Mouse (Mus musculus) telencephalon, adult 2 months (tissue): ENCODE results near the gene Enkd1.

Source experiments
- DNase-seq: peaks from one replicate; pipeline ENCODE4 v3.0.0-alpha.2; 2011; ENCODE audit warnings: low read depth, low spot score

The Enkd1 gene

DNA sequence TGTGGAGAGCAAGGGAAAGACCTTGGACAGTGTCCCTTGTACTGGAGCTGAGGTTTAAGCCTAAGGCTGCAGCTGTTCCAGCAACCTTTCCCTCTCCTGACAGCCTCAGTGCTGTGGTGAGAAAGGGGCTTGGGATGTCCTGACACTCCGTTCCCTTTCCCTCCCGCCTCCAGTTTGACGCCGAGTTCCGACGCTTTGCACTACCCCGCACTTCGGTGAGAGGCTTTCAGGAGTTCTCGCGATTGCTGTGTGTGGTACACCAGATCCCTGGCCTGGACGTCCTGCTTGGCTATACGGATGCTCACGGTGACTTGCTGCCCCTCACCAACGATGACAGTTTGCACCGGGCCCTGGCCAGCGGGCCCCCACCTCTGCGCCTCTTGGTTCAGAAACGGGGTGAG is 6.0 kb downstream of the Enkd1 start:
- DNase-seq, result no peak

DNA sequence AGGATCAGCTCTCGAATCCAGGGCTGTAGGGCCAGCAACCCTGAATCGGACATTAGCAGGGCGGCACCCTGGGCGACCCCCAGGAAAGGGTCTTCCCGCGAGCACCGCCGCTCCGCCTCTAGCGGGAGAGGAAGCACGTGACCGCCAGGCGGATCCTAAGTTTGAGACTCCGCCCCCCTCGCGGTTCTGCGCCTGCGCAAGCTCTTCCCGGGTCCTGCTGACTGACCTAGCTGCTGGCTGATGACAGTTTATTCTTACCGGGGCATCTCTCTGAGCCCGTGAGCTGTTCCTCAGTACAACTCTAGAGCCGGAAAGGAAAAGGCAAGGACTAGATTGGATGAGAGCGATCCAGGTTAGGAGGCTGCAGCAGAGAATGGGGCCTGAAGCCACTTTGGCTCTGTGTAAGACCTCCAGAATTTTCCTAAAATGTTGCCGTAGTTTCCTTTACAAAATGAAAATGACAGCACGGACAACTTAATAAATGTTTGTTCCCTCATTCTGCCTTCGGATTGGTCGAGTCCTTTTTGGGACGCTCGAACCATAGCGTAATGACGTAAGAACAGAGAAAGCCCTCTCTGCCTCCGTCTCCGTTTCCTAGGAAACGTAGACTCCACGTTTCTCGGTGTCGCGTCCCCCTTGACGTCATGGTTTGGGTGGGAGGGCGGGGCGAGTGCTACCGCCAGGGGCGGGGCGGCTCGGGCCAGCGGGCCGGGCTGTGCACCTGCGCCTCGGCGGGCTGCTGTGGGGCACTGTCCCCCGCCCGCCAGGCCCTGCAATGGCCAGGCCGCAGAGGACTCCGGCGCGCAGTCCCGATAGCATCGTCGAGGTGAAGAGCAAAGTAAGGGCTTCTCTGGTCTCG is 6.8 kb downstream of the Enkd1 start, which contains the start of the genes Acd and Pard6a:
Acd (minus strand) TSS at position 137 of the 859 bp plus-strand sequence.
Pard6a (plus strand) TSS at position 183 of the 859 bp plus-strand sequence.
- DNase-seq, result peak; percentile 94

DNA sequence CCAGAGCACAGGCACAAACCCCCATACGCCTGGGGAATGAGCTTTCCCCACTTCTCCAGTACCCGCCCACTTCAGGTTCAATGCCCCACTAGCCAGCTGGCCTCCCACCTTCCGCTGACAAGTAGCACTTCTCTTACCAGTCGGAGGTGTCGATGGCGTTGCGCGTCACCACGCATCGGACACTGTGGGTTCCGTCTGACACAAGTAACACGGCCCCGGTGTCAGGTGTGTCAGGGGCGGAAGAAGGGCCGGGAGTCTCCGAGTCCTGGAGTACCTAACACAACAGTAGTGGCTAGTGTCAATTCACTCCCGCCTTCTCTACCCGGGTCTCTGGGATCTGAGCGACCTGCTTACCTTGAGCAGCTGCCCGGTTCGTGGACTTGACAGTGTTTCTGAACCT is 7.4 kb downstream of the Enkd1 start:
- DNase-seq, result peak; percentile 50

DNA sequence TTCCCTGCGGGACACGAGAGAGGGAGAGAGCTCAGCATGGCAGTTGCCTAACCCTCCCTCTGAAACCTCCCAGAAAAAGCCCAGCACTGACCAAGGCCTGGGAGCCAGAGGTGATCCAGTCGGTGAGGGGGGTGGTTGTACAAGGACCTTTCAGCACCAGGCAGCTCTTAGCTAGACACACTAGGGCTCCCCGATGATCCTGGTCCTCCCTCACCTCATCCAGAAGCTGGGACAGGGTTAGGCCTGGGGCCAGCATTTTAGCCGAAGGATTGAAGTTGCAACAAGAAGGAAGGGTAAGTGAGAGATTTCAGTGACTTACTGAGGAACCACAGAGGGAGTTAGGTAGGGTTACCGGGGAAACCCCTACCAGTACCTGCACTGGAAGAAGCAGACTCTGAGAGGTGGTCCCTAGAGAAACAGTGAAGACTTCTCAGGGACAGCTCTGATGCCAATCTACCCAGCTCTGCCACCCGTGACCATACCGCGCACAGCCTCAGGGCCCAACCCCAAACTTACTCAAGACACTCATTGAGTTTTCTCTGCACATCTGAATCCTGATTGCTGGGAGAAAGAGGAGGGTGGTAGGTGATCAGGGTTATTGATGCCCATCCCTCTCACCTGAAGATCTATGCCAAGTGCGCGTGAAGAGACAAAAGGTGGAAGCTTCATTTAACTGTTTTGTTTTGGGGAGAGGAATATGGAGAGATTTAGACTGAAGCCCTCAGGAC is 8.4 kb downstream of the Enkd1 start:
- no peak for DNase-seq

DNA sequence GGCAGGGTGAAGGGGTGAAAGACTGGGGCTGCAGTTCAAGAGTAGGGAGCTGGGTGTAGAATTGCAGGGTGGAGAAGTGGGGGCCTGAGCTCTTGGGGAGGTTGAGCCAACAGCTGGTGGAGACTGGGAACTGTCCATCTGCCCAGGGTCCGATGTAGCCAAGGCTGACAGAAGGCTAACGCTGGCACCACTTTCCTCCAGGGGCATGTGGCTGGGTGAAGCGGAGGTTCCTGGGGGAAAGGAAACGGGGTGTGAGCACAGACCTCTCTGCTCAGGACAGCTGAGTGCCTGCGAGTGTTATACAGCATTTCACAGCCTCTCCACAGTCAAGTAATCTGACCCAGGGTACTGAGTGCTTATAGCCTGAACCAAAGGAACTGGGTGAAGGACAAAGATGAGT is 9.3 kb downstream of the Enkd1 start:
- DNase-seq, result no peak

DNA sequence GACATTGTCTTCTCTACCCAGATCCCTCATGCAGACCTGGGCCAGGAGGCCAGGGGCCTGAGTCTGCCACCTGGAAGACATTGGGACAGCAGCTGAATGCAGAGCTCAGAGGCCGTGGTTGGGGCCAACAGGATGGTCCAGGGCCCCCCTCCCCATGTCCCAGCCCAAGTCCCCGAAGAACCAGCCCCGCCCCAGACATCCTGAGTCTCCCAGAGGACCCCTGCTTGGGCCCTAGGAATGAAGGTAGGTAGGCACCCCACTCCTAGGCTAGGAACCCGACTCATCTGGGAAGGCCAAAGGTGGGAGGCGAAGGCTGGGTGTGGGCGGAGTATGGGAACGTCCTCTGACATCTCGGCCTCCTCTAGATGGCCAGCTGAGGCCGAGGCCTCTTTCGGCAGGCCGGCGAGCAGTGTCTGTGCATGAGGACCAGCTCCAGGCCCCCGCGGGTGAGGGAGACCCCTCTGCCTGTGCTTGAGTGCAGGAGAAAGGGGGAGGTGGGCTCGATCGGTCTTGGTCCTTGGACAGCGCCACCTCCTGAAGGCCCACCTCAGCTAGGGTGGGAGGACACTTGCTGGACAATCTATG is 10.7 kb downstream of the Enkd1 start:
- no peak for DNase-seq

DNA sequence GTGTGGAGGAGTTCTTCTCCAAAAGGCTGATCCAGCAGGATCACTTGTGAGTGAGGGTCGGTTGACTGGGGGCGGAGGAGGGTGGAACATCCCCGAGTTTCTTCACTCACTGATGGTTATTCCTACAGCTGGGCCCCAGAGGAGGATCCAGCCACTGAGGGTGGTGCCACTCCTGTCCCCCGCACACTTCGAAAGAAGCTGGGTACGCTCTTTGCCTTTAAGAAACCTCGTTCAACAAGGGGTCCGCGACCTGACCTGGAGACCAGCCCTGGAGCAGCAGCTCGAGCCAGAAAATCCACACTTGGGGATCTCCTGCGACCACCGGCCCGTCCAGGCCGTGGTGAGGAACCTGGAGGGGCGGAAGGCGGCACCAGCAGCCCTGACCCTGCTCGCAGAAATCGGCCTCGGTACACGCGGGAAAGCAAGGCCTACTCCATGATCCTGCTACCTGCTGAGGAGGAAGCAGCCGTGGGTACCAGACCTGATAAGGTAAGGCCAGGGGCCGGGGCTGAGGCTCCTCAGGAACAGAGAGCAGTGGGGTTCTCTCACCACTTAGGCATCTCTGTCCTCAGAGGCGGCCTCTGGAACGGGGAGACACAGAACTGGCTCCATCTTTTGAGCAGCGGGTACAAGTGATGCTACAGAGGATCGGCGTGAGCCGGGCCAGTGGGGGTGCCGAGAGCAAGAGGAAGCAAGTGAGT is 12.8 kb downstream of the Enkd1 start:
- no peak for DNase-seq

DNA sequence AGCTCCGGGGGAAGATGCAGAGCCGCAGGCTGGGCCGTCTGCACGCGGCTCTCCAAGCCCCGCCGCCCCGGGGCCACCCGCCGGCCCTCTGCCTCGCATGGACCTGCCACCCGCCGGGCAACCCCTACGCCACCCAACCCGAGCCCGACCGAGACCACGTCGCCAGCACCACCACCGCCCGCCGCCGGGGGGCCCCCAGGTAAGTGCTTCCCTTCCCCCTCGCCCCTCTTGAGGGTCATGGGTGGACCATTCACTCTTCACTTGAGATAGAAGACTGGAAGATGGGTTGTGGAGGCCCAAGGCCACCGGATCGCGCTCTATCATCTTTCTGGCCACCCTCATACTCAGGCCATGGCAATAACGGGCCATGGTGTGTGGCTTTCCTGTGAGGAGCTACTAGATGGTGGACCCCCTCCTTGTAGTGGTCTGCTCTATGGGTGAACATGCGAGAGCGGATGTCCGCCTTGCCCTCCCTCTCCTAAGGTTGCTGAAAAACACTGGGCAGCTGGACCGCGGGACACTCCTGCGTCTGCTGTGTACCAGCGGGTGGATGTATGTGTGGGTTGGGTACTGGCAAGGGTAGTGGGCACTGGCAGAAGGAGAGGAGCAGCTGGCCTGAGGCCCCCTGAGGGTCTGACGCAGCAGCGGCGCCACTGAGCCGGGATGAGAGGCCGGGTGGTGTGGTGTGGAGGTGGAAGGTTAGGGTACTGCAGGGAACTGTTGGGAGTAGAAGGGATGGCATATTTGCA is 13.8 kb downstream of the Enkd1 start:
- no peak for DNase-seq

DNA sequence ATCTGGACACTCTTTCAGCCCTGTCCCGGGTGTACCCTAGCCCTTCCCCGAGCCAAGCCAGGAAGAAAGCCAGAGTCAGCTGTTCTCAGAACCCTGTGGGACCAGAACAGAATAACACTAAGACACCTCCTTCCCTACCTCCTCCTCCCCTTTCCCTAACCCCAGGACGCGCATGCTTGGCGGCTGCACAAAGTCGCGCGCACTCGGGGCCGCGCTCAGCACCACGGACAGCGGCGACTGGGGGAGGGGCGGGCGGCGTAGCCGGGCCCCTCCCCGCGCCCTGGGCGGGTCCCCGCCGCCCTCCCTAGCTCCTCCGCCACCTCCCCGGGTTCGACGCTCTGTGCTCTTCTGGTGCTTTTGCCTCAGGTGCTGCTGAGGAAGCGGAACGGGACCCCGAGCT is 14.4 kb downstream of the Enkd1 start:
- peak; percentile 45 for DNase-seq

DNA sequence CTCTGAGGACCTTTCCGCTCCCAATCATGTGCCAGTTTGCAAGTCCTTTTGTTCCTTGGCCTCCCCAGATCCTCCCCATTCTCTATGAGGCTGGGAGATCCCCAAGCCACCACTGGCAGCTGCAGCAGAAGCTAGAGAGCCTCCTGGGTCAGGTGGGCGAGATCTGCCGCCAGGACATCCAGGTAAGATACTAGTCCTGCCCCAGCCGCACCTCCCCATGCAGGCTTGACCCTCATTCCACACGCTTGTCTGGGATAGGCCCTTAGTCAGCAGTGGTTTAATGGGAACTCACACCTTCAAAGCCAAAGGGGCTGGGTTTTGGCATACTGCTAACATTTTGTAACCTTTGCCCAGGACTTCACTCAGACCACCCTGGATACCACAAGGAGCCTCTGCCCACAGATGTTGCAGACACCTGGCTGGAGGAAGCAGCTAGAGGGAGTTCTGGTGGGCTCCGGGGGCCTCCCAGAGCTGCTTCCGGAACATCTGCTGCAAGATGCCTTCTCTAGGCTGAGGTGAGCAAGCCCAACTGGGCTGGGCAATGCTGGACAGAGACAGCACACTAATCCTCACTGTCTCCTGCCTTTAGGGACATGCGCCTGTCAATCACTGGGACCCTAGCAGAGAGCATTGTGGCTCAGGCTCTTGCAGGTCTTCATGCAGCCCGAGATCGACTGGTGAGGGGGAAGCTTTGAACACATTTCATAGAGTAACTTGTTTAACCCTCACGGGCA is 15.4 kb downstream of the Enkd1 start:
- no peak for DNase-seq

DNA sequence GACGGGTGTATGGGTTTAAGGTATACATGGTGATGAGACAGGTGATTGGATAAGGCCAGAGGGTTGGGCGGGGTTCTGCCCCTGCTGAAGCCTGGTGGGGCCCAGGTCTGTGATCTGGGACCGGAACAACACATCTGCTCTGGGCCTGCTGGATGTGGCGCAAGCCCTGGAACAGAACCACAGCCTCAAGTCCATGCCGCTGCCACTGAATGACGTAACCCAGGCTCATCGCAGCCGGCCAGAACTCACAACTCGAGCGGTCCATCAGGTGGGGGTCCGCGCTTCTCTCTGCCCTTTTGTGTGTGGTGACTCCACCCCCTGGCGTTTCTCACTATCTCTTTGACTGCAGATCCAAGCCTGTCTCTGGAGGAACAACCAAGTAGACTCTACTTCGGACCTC is 17.0 kb downstream of the Enkd1 start:
- DNase-seq, result no peak

DNA sequence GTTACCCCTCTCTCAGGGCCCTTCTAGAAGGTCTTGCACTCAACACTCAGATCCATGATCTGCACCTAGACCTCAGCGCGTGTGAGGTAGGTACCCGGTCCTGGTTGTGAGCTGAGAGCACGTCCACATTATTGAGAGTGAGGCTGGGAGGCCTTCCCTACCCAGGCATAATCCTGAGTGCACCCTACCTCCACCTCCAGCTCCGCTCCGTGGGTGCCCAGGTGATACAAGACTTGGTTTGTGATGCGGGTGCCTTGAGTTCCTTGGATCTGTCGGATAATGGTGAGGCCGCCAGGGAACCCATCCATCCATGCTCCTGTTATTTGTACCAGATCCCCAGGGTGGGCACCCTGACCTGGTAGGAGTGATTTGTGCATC is 18.0 kb downstream of the Enkd1 start:
- no peak for DNase-seq

DNA sequence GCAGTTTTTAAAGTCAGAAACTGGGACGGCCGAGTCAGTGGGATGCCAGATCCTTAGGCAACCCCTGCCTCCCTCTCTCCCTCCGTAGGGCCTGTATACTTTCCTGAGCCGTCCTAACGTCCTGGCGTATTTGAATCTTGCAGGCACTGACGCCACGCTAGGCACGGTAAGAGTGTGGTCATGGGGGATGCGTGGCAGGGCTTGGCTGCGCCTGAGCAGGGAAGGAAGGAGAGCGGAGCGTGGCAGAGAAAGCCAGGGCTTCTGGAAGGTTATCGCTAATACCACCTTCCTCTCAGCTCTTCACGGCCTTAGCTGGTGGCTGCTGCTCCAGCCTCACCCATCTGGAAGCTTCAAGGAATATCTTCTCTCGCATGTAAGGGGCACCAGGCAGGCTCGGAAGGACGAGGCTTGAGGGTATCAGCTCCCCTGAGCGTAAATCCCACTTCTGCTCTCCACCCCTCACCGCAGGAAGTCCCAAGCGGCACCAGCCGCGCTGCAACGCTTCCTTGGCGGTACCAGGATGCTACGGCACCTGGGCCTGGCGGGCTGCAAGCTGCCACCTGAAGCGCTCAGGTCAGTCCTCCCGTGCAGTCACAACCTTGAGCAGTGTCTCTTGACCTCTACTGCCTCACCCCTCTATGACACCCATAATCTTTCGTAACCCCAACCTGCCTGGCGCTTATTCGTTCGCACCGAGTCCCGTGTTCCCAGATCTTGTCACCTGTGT is 18.6 kb downstream of the Enkd1 start:
- no peak for DNase-seq

DNA sequence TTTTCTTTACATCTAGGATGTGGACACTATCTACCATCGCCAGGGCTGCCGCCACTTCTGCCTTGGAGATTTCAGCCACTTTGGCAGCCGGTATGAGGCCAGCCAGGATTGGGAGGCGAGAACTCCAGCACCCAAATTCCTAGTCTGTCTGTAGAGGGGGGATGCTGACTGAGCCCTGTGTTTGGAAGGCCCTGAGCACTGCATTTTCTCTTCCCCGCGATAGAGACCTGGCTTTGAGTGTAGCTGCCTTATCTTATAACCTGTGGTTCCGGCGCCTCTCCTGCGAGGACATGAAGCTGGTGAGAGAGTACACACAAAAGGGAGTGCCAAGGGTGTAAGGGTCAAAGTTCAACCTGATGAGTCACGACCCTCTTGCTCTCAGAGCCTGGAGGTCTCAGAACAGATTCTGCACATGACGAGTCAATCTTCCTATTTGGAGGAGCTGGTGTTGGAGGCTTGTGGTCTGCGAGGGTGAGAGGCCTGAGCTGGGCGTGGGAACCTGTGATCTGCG is 19.7 kb downstream of the Enkd1 start:
- no peak for DNase-seq

DNA sequence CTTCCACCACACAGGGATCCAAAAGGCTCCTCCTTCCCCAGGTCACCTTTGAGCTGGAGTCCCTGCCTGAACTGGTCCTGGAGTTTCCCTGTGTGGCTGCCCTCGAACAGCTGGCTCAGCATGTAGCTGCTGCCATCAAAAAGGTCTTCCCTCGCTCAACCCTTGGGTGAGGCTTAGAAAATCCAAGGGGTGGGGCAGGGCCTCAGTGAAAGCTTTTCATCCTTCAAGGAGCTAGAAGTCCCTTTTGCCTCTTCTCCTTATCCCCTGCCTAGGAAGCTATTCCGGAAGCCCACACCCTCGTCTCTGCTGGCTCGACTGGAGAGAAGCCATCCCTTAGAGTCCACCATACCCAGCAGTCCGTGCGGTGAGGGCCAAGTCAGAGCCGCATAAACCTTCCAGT is 20.5 kb downstream of the Enkd1 start:
- DNase-seq, result no peak

DNA sequence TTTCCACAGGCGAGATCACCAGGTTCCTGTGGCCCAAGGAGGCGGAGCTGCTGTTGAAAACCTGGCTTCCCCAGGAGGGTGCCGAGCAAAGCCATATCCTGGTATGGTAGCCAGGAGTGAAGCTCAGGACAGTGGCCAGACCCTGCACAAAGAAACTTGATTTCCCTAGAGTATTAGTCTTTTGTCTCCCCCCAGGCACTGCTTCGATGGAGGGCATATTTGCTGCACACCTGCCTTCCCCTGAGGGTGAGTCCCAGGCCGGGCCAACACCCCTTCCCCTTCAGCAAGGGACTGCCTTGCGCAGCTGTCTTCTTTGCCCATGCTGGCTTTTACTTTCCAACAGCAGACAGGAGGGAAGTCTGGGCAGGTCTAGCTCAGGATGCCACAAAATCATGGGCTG is 21.5 kb downstream of the Enkd1 start:
- DNase-seq, result no peak

DNA sequence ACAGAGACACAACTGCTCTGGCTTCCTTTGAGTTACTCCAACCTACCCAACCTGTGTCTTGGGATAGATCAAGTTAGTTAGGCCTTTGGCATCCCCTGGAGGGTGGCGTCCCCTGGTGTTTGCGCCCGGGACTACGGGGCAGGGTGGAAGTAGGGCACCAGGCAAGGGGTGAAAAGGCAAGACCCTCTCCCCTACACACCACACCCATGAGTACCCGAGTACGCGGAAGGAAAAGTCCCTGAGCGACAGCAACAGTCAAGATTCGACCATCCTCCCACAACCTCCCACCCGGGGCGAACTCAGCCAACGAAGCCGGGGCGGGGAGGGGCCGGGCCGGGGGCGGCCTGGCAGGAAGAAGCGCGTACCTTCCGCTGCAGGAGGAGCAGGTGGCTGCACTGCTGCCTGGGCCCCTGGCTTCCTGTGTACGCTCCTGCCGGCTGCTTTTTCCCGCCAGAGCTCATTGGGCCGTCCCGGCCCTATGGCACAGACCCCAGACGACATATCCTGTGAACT is 22.2 kb downstream of the Enkd1 start, which contains the start of gene Carmil2:
Carmil2 (plus strand) TSS at position 479 of the 513 bp plus-strand sequence.
- no peak for DNase-seq

DNA sequence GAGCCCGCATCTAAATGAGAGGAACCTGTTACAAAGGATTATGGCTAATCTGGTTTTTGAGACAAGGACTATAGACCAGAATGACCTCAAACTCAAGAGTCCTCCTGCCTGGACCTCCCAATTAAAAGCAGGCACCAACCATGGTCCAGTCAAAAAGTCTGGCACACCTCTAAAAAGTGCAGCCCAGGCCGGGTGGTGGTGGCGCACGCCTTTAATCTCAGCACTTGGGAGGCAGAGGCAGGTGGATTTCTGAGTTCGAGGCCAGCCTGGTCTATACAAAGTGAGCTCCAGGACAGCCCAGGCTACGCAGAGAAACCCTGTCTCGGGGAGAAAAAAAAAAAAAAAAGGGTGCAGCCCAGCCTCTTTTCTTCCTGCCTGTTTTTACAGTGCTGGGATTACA is 22.7 kb downstream of the Enkd1 start:
- no peak for DNase-seq

DNA sequence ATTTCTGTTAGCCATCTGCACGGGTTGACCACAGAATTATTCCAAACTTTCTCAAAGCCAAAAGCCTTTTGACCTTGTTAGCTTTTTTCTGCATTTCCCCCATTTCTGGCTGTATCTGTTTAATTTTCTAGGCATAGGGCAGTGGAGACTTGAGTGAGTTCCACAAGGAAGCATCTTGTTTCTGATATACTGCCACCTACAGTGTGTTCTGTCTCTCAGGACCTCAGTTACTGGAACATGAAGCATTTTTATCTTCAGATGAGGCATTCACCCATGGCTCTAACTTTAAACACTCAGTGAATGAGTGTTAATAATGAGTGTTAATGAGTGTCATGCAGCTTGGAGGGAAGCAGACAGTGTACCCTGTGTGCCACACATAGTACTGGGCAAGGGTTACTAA is 30.1 kb downstream of the Enkd1 start:
- DNase-seq, result no peak
